Comparison of ENCODE assay signal across 8 mouse cellular contexts in genomic region chr7:28137613-28138012, GRCm38 (mm10). TPM values are rescaled to one million over a fixed set of nuclear protein-coding genes. Genes with fewer than 3 reads are reported as not detected.
DNase-seq lines count a peak whose midpoint lies in the region; ATAC-seq lines count a peak whose summit lies in the region.

No protein-coding gene starts in this region.

- no peaks in the 10 kb centered on the region for H3K36me3 ChIP-seq in forebrain, embryonic 14.5 days (ENCODE audit: control insufficient read depth, insufficient read depth, low read length)
- H3K36me3 ChIP-seq in forebrain, embryonic 16.5 days (ENCODE audit: control insufficient read depth, insufficient read depth): no peaks in the 10 kb centered on the region

- no peaks in the 10 kb centered on the region for H3K27me3 ChIP-seq in forebrain, embryonic 14.5 days (replicated peaks; ENCODE audit: control insufficient read depth, insufficient read depth, low read length)
- H3K27me3 ChIP-seq in forebrain, embryonic 16.5 days (replicated peaks; ENCODE audit: control insufficient read depth, insufficient read depth, low read length): no peaks in the 10 kb centered on the region

- no peak overlapping the region for H3K9ac ChIP-seq in forebrain, embryonic 14.5 days (ENCODE audit: low read length)
- H3K9ac ChIP-seq in forebrain, embryonic 16.5 days (replicated peaks; ENCODE audit: low read depth, low read length): no peak overlapping the region

- no peak overlapping the region for H3K4me2 ChIP-seq in forebrain, embryonic 14.5 days (ENCODE audit: low read length)
- no peak overlapping the region for H3K4me2 ChIP-seq in forebrain, embryonic 16.5 days (ENCODE audit: low read length)

- ATAC-seq in forebrain, embryonic 14.5 days: no peak
- no peak for ATAC-seq in forebrain, embryonic 16.5 days

- H3K27ac ChIP-seq in forebrain, embryonic 14.5 days (ENCODE audit: low read depth, low read length): no peak overlapping the region
- H3K27ac ChIP-seq in forebrain, embryonic 16.5 days (ENCODE audit: low read length): no peak overlapping the region

- 58% methylated on average over 5 of the region's 5 CpGs for WGBS in forebrain, embryonic 14.5 days
- 57% methylated on average over 5 of the region's 5 CpGs for WGBS in forebrain, embryonic 16.5 days

- peak; percentile 66 for DNase-seq in forebrain, embryonic 14.5 days (ENCODE audit: low spot score)
- DNase-seq in ovary, postnatal 14 days (ENCODE audit: low spot score): peak; percentile 45
- DNase-seq in ovary, adult 18-20 months (ENCODE audit: low spot score): no peak
- DNase-seq in cerebellum, postnatal 25 days: peak; percentile 23 to 71
- DNase-seq in kidney, postnatal 4 days: peak; percentile 64 to 65
- peak; percentile 58 for DNase-seq in retina, postnatal 7 days (ENCODE audit: low read depth, low spot score)
- DNase-seq in spleen, postnatal 36 days (ENCODE audit: low spot score in 2 of 2): no peak

- no peaks in the 10 kb centered on the region for H3K9me3 ChIP-seq in forebrain, embryonic 14.5 days (replicated peaks; ENCODE audit: control insufficient read depth, low read length)
- no peaks in the 10 kb centered on the region for H3K9me3 ChIP-seq in forebrain, embryonic 16.5 days (ENCODE audit: control insufficient read depth, low read length)

- no peaks in the 10 kb centered on the region for H3K4me1 ChIP-seq in forebrain, embryonic 14.5 days (ENCODE audit: control insufficient read depth, insufficient read depth, low read length)
- H3K4me1 ChIP-seq in forebrain, embryonic 16.5 days (replicated peaks; ENCODE audit: control insufficient read depth, insufficient read depth, low read length): no peaks in the 10 kb centered on the region

- no peak overlapping the region for H3K4me3 ChIP-seq in forebrain, embryonic 14.5 days (ENCODE audit: low read depth, low read length)
- no peak overlapping the region for H3K4me3 ChIP-seq in forebrain, embryonic 16.5 days (replicated peaks; ENCODE audit: low read length)

RNA-seq across cellular contexts. Expression of gene 9530053A07Rik, which starts 8.3 kb away (rescaled TPM):
- polyA plus RNA-seq in forebrain, embryonic 14.5 days (2014; fragmentation: Nextera tagmentation; extraction: Ambion mirVana): 0.03 and 0.09 TPM in 2 replicates
- 0.06 and 0.14 TPM in 2 replicates for polyA plus RNA-seq in forebrain, embryonic 16.5 days (2015; fragmentation: Nextera tagmentation; extraction: Ambion mirVana)

RNA-seq across cellular contexts. Expression of gene Fbl, which starts 31.9 kb away (rescaled TPM):
- 36.0 and 38.3 TPM in 2 replicates for polyA plus RNA-seq in forebrain, embryonic 14.5 days (2014; fragmentation: Nextera tagmentation; extraction: Ambion mirVana)
- polyA plus RNA-seq in forebrain, embryonic 16.5 days (2015; fragmentation: Nextera tagmentation; extraction: Ambion mirVana): 84.4 and 86.8 TPM in 2 replicates

RNA-seq across cellular contexts. Expression of gene Dyrk1b, which starts 41.7 kb away (rescaled TPM):
- polyA plus RNA-seq in forebrain, embryonic 14.5 days (2014; fragmentation: Nextera tagmentation; extraction: Ambion mirVana): 9.9 and 13.7 TPM in 2 replicates
- polyA plus RNA-seq in forebrain, embryonic 16.5 days (2015; fragmentation: Nextera tagmentation; extraction: Ambion mirVana): 14.4 and 14.8 TPM in 2 replicates

Comparison
In these comparisons a context has a peak if more than half of its experiments do, and no peak if none do; other contexts are left out.
1. DNase-seq: peak in forebrain, embryonic 14.5 days (single experiment), ovary, postnatal 14 days (single experiment), cerebellum, postnatal 25 days (2 of 2), kidney, postnatal 4 days (2 of 2) and retina, postnatal 7 days (single experiment); none in ovary, adult 18-20 months (single experiment) and spleen, postnatal 36 days (0 of 2).